Mouse (Mus musculus): Measurements from ENCODE around the gene Nos3.

DNA sequence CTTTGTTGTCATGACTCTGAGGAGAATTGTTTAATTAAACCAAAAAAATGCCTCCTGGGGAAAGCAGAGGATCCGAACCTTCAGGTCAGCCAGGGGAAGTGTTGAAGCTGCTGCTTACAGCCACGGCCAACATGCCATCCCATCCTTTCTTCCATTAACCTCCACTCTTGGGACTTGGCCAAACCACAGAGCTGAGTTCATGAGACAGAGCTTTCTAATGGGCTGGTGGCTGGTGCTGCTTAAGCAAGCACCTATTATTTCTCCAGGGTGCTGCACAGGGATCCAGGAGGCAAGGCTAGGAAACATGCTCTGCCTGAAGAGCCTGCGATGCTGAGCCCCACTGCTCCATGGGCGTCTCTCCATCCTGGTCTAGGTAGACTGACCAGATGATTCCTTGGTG is 32.2 kb upstream of the Nos3 start:
- TF ChIP-seq GATA1 (IDR thresholded peaks at IDR 0.05; ENCODE audit: low read length) (no peak), TAL1 (IDR thresholded peaks at IDR 0.05; ENCODE audit: low read length) (no peak)

Data from erythroblast, embryonic 14.5 days (primary cell).